Mouse (Mus musculus) cerebellum, adult 9-10 months (tissue): Measurements from ENCODE around the gene Dnajc4.

Experiments used
- DNase-seq: peaks from one replicate; pipeline ENCODE4 v3.0.0; 2022

Gene Dnajc4

GRCm38 (mm10) chr19:6974211-6975205, 17.9 kb downstream of the Dnajc4 start, which contains the start of gene Ppp1r14b:
Ppp1r14b (plus strand) TSS chr19:6974968.
- peak; percentile 62 for DNase-seq

DNA sequence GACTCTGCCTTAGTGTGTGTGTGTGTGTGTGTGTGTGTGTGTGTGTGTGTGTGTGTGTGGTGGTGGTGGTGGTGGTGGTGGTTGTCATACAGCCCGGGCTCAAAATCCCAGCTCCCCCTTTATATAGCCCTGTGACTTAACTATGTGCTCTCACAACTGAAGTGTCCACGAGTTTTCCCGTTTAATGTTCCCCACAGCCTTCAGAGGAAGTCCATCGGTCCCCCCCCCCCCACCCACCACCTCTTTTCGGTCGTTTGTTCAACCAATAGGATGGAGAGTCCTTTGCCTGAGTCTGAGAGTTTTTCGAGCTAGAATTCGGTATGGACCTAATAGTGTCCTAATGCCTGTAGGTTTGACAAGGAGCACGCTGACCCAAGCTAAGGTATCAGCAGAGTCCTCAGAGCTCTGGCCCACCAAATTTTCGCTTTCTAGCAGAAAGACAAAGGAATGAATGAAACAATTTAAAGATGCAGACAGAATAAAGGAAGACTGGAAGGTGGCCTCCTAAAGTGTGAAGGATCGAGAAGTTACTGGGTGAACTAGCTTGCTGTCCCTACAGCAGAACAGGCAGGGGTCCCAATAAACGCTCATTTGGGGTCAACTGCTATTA, 18.7 kb downstream of the Dnajc4 start:
- DNase-seq = no peak

DNA sequence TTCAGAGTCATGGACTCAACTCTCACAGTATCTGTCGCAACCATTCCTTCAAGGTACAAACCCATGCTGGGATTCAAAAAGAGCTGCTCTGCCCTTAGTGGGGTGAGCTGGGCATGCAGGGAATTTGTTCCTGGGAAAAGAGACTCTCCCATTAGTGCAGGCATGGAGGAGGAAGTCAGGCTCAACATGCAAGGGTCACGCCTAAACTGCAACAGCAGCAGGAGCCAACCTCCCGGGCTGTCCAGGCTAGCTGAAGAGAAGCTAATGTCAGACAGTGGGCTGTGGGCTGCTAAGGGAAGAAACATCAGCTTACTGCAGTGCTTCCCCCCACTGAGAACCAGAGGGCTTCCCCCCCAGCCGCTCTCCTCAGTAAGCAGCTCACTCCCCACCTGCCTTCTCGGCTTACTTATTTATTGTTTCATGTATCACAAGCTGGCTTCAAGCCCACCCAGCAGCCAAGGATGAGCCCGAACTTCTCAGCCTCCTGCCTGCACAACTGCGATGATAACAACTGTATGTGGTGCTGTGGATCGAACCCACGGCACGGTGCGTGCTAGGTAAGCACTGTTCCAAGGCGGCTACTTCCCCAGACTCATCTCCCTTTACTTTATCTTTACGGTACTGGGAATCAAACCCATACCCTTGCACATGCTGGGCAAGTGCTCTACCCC, 20.0 kb downstream of the Dnajc4 start:
- DNase-seq = no peak

DNA sequence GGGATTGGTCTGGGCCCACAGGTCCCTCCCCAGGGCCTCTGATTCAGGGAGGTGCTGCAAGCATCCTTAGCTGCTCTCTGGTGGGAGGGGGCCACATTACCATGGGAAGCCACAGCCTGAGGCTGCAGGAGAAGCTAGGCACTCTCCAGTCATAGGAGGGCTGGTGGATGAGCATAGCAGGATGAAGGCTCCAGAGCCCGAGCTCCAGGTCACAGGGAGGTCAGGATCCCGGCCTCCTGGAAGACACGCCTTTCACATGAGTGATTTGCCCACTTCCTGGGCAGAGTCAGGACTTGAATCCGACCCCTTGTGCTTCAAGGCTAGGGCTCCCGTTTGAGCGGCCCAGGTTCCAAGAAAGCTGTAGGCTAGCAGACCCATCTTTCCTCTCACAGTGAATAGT, 20.7 kb downstream of the Dnajc4 start:
- DNase-seq = no peak

GRCm38 (mm10) chr19:6970460-6971085, 21.8 kb downstream of the Dnajc4 start:
- no peak for DNase-seq

- no peak for DNase-seq
These were observed 22.5 kb downstream of the Dnajc4 start for GRCm38 (mm10) chr19:6969665-6970381.

DNA sequence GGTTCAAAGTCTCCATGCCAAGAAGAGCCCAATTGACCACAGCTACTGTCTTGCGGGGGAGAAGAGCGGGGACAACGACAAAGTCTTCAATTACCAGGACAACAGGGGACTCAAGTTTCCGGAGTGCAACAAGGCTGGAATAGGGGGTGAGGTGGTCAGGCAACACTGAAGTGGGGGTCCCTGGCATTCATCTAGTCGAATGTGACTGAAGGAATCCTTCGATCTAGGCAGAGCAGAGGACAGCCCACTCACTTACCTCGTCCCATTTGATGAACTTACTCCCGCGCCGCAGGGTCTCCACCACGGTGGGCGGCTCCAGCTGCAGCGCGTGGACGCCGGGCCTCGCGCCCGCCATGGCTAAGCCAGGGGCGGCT, 23.1 kb downstream of the Dnajc4 start:
- no peak for DNase-seq

DNA sequence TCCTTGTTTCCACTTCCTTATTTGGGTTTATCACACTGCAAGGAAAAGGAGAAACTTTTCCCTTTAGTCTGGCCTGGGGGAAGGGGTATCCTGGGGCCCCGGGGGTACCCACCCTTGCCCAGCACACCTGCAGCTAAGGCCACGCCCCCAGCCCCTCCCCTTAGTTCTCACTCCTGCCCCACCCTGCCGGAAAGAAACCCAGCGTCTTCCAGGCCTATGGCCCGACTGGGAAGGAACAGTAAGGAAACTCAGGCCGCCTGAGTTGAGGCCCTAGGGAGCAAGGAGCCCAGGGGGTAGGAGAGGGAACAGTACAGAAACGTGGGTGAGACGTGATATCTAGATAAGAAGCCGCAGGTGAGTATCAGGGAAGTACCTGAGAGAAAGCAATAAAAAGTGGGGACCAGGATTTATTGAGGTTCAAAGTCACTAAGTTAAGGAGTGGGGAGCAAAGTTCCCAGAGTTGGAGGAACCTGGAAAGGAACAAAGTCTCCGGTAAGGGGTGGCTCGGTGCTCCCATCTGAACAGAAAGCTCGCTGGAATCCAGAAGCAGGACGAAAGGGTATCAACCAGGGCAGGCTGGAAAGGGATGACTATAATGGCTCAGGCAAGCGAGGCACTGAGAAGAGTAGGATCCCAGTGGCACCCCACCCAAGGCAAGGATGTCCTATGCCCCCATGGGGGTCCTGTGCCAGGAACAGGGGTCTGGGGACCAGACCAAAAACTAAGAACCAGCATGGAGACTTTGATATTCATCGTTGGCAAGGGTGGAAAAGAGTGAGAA, 23.7 kb downstream of the Dnajc4 start:
- DNase-seq = no peak

DNA sequence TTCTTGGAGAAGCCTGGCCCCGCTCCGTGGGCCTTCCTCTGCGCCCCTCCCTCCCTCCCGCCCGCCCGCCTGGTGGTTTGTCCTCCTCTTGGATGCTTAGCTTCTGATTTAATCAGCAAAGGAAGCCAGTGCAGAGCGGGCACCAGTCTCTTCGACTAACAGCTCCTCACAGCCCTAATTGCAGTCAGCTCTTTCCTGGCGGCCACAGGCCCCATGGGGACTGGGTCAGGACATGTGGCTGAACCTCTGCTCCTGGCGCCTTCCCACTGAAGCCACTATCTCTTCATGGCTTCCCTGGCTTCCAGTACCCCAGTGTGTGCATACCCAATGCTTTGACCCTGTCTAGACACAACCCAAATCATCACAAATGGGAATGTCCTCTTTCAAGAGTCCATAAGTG, 35.9 kb downstream of the Dnajc4 start:
- no peak for DNase-seq

DNA sequence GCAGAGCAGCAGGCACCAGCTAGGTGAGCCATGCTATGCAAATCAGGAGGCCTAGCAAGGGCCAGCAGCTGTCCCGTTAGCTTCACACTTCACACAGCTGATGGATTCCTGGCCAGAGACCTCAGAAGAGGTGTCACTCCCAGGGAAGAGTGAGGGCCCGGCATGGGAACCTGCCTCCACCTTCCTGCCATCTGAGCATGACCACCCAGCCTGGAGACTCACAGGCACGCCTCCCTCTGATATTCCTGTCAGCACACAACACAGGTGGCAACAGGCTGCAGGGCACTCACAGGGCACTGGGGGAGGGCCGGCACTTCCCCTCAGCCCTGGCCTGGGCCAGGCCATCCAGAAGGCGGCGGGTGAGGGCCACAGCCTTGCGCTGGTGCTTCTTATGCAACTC, 36.9 kb downstream of the Dnajc4 start:
- DNase-seq = no peak

DNA sequence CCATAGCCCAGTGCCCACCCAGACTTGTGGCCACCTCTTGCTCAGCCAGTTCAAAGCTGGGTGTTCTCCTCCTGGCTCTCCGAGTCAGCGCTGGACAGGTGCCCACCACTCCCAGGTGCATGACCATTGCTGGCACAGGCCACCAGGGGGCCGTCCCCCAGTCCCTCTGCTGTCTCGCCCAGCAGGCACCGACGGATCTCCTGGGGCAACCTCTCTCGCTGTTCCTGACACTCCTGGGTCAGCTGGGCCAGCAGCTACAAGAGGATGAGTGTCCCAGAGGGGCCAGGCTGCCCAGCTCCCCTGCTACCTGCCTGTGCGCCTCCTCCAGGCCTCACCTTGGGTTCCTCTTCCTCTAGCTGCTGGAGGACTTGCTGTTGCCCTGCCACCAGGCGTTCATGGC, 38.3 kb downstream of the Dnajc4 start:
- DNase-seq = no peak

- no peak for DNase-seq
These were observed 39.7 kb downstream of the Dnajc4 start for GRCm38 (mm10) chr19:6952712-6953037.

GRCm38 (mm10) chr19:6951994-6952711, 40.2 kb downstream of the Dnajc4 start:
- DNase-seq = peak; percentile 85

- peak; percentile 95 for DNase-seq
These were observed 40.9 kb downstream of the Dnajc4 start for GRCm38 (mm10) chr19:6951381-6951968.

- peak; percentile 82 for DNase-seq
These were observed 41.7 kb downstream of the Dnajc4 start for GRCm38 (mm10) chr19:6950613-6951153.

DNA sequence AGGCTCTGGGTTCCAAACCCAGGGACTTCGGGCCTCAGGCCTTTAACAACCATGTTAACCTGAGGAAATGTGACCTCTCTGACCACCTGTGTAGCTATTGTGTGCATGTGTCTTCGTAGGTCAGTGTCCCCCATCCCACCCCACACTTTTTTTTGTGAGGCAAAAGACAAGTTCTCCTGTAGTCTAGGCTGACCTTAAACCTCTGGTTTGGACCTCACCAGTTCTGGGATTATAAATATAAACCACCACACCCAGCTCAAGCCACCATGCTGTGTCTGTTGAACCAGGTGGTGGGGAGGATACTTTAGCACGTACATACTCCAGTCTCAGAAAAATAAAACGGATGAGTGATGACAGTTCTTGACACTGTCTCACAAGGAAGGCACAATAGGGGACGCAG, 42.4 kb downstream of the Dnajc4 start:
- no peak for DNase-seq

- DNase-seq = no peak
These were observed 42.8 kb downstream of the Dnajc4 start for GRCm38 (mm10) chr19:6949532-6949931.

- peak; percentile 84 for DNase-seq
These were observed 44.2 kb downstream of the Dnajc4 start for GRCm38 (mm10) chr19:6948186-6948585.

DNA sequence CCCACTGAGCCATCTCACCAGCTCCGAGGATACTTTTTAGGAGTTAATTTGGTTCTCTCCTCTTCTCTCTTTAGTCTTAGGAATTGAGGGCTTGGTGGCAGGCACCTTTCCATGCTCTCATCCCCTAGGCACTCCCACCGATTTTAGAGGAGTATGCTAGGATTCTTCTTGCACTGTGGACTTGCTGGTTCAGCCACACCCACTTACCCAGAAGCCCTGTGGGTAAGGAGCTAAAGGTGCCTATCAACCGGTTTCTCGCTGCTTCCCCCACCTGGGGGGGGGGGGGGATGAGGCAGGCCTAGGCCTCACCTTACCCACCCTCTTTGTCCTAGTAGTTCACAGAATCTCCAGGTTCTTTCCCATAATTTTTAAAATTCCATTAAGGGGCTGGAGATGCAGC, 44.6 kb downstream of the Dnajc4 start:
- DNase-seq = no peak

GRCm38 (mm10) chr19:6943709-6944108, 48.7 kb downstream of the Dnajc4 start:
- DNase-seq = no peak
